Comparison of ENCODE assay signal across 8 mouse cellular contexts in the genomic region with DNA sequence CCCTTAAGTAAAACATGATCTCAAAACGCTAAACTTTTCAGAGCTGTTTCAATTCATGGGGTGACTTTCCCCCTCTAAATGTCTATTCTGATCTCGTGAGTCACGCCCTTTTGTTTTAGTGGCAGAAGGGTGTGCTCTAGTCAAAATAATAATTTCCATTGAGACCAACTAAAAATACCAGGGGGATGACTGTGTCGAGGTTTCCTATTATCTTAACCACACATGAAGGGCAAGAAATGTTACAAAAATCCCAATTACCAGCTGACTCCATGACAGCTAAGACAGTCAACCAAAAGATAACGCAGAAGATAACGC. TPM values are rescaled to one million over a fixed set of nuclear protein-coding genes. Genes with fewer than 3 reads are reported as not detected.
DNase-seq lines count a peak whose midpoint lies in the region; ATAC-seq and TF ChIP-seq lines count a peak whose summit lies in the region.

No protein-coding gene starts in this region.

- 58% methylated on average over 6 of the region's 6 CpGs for WGBS in kidney, postnatal 0 days
- WGBS in midbrain, postnatal 0 days: 42% methylated on average over 6 of the region's 6 CpGs

- peak overlapping the region; percentile 62; the same call in 1 of the 2 replicates for H3K4me3 ChIP-seq in kidney, postnatal 0 days (replicated peaks; ENCODE audit: low read depth, low read length)
- H3K4me3 ChIP-seq in midbrain, postnatal 0 days (ENCODE audit: low read depth, low read length): peak overlapping the region; percentile 77

- H3K27ac ChIP-seq in kidney, postnatal 0 days: no peak overlapping the region
- no peak overlapping the region for H3K27ac ChIP-seq in midbrain, postnatal 0 days (ENCODE audit: low read depth, low read length)

- no peak overlapping the region for H3K9ac ChIP-seq in kidney, postnatal 0 days (ENCODE audit: low read depth, low read length)
- H3K9ac ChIP-seq in midbrain, postnatal 0 days (replicated peaks; ENCODE audit: low read length, poor library complexity, severe bottlenecking): no peak overlapping the region

- H3K4me1 ChIP-seq in kidney, postnatal 0 days (replicated peaks; ENCODE audit: insufficient read depth, low read length): no peaks in the 10 kb centered on the region; the same call in 1 of the 2 replicates
- no peaks in the 10 kb centered on the region for H3K4me1 ChIP-seq in midbrain, postnatal 0 days (ENCODE audit: insufficient read depth, low read length)

- intact Hi-C loops in gastrocnemius, postnatal 14 days (cut with DNase I; ENCODE audit: low total_unique reads): no loop called here

- H3K27me3 ChIP-seq in kidney, postnatal 0 days (ENCODE audit: insufficient read depth, low read length): no peaks in the 10 kb centered on the region
- H3K27me3 ChIP-seq in midbrain, postnatal 0 days (ENCODE audit: insufficient read depth, low read length): no peaks in the 10 kb centered on the region

- TF ChIP-seq CTCF in kidney, postnatal 0 days (IDR thresholded peaks at IDR 0.05; ENCODE audit: low read depth): no peak
- no peak for TF ChIP-seq CTCF in midbrain, postnatal 0 days (IDR thresholded peaks at IDR 0.05)

- ATAC-seq in kidney, postnatal 0 days (replicated peaks; ENCODE audit: low FRiP score, low read depth): no peak
- ATAC-seq in midbrain, postnatal 0 days (ENCODE audit: low FRiP score): no peak
- no peak for ATAC-seq in erythroid progenitor cell, adult 5-6 weeks (replicated peaks; ENCODE audit: low FRiP score, poor library complexity, severe bottlenecking)

- H3K4me2 ChIP-seq in kidney, postnatal 0 days (ENCODE audit: low read length): peak overlapping the region; percentile 91
- peak overlapping the region; percentile 84 for H3K4me2 ChIP-seq in midbrain, postnatal 0 days (ENCODE audit: low read depth, low read length, poor library complexity, severe bottlenecking)

- no peaks in the 10 kb centered on the region for H3K36me3 ChIP-seq in kidney, postnatal 0 days (ENCODE audit: insufficient read depth, low read length)
- no peaks in the 10 kb centered on the region for H3K36me3 ChIP-seq in midbrain, postnatal 0 days (ENCODE audit: insufficient read depth, low read length)

- no peaks in the 10 kb centered on the region for H3K9me3 ChIP-seq in kidney, postnatal 0 days (replicated peaks; ENCODE audit: low read length)
- no peaks in the 10 kb centered on the region for H3K9me3 ChIP-seq in midbrain, postnatal 0 days (ENCODE audit: low read length)

- no peak for DNase-seq in kidney, postnatal 0 days (ENCODE audit: low spot score)
- no peak for DNase-seq in kidney, postnatal 14 days
- DNase-seq in c-Kit-positive CD71-positive TER-119-positive erythroid progenitor cells, embryonic 14.5 days (ENCODE audit: low spot score): peak; percentile 28
- peak; percentile 89 for DNase-seq in induced T-regulatory cell, adult 2 months (ENCODE audit: low read depth)
- DNase-seq in midbrain, postnatal 0 days (ENCODE audit: low spot score): no peak
- DNase-seq in layer of hippocampus, postnatal 14 days (ENCODE audit: low spot score in 2 of 2): no peak
- no peak for DNase-seq in gastrocnemius, postnatal 14 days

RNA-seq across cellular contexts. Expression of a gene that starts 1.3 kb away (rescaled TPM):
- 12.3 and 12.7 TPM in 2 replicates for polyA plus RNA-seq in kidney, postnatal 0 days (2015; fragmentation: Nextera tagmentation; extraction: Ambion mirVana)
- 49.8 and 73.3 TPM in 2 replicates for total RNA-seq in midbrain, postnatal 0 days (2014; rRNA removed)
- 26.2 and 33.8 TPM in 2 replicates for polyA plus RNA-seq in midbrain, postnatal 0 days (2015; fragmentation: Nextera tagmentation; extraction: Ambion mirVana)
- total RNA-seq in layer of hippocampus, postnatal 14 days (2021): 10 to 100 TPM; 47.5 to 48.2 TPM
- total RNA-seq in gastrocnemius, postnatal 14 days (2021): 1 to 10 TPM; 4.4 to 7.1 TPM
- total RNA-seq in erythroid progenitor cell, adult 5-6 weeks (2015; ENCODE audit: low replicate concordance): 72.5 and 73.9 TPM in 2 replicates
- 50.8 and 66.6 TPM in 2 replicates for total RNA-seq in erythroid progenitor cell, adult 5-6 weeks (2017; ENCODE audit: low replicate concordance)

Comparison
In these comparisons a context has a peak if more than half of its experiments do, and no peak if none do; other contexts are left out.
1. DNase-seq: peak in c-Kit-positive CD71-positive TER-119-positive erythroid progenitor cells, embryonic 14.5 days (single experiment) and induced T-regulatory cell, adult 2 months (single experiment); none in kidney, postnatal 0 days (single experiment), kidney, postnatal 14 days (single experiment), midbrain, postnatal 0 days (single experiment), layer of hippocampus, postnatal 14 days (0 of 2) and gastrocnemius, postnatal 14 days (single experiment).